19 mouse cellular contexts compared by ENCODE assay signal in the genomic region with DNA sequence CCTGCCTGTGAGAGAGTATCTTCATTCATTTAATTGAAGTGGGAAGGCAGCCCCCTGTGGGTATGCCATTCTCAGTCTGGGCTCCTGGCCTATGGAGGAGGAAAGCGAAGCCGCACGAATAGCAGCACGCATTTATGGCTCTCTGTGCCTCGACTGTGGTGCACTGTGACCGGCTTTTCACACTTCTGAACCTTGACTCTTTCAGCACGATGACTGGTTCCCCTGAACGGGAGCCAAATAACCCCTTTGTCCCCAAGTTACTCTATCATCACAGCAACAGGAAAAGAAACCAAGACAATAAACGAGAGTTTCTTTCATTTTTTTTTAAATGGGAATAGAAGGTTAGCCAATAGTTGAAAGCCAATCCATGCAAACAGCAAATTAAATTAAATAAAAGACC.
"Had no signal": no experiment of that assay in that cellular context is flagged by ENCODE, and none has a peak within 500 bp of the region (broad histone marks: within the 10 kb centered on the region; RNA-seq: fewer than 3 reads in every experiment).

No protein-coding gene starts in this region.

- H3K27ac ChIP-seq: hindbrain, embryonic 15.5 days; layer of hippocampus, adult 2 months; liver, embryonic 15.5 days; lung, embryonic 15.5 days; midbrain, embryonic 12.5 days; stomach, postnatal 0 days had no signal

- ATAC-seq: intestine, postnatal 0 days; midbrain, embryonic 16.5 days had no signal

- H3K36me3 ChIP-seq: hindbrain, embryonic 15.5 days; liver, embryonic 15.5 days; lung, embryonic 15.5 days; midbrain, embryonic 12.5 days had no signal

- H3K9me3 ChIP-seq: hindbrain, embryonic 15.5 days; liver, embryonic 15.5 days; lung, embryonic 15.5 days; midbrain, embryonic 12.5 days had no signal

- H3K4me1 ChIP-seq: hindbrain, embryonic 15.5 days; liver, embryonic 15.5 days; lung, embryonic 15.5 days had no signal

- H3K27me3 ChIP-seq: hindbrain, embryonic 15.5 days; liver, embryonic 15.5 days; lung, embryonic 15.5 days; midbrain, embryonic 12.5 days had no signal

- H3K4me3 ChIP-seq: hindbrain, embryonic 15.5 days; layer of hippocampus, adult 2 months; liver, embryonic 15.5 days; lung, embryonic 15.5 days; midbrain, embryonic 12.5 days; myocyte had no signal

- H3K9ac ChIP-seq: hindbrain, embryonic 15.5 days; liver, embryonic 15.5 days; lung, embryonic 15.5 days; midbrain, embryonic 12.5 days had no signal

- H3K4me2 ChIP-seq: hindbrain, embryonic 15.5 days; liver, embryonic 11.5 days; liver, embryonic 15.5 days; lung, embryonic 15.5 days; midbrain, embryonic 12.5 days had no signal

- DNase-seq: layer of hippocampus, adult 9-11 months; lung, adult 18-20 months; lung, postnatal 14 days; lung, postnatal 4 days; right cerebral cortex, postnatal 14 days; right cerebral cortex, postnatal 4 days; thymus, adult 2 months; thymus, postnatal 14 days; thymus, postnatal 4 days had no signal
